Mouse (Mus musculus) liver, embryonic 14.5 days (tissue): ENCODE results near the gene Vav3. TPM values are rescaled to one million over a fixed set of nuclear protein-coding genes. Genes with fewer than 3 reads are reported as not detected.

ENCODE experiments used
- ATAC-seq: fragments of 200-750 bp; cut with Nextera tagmentation; 2 replicates; pipeline ENCODE4 v1.8.0; 2017; ENCODE audit warnings: moderate number of reproducible peaks, mild to moderate bottlenecking, moderate library complexity; ENCODE audit not compliant: insufficient read depth
- DNase-seq, 3 experiments: peaks; one replicate each; pipeline ENCODE4 v3.0.0-alpha.2; 2012 to 2013; ENCODE audit warnings: low read depth in 3 of 3, low spot score in 3 of 3
- H3K27ac ChIP-seq: fragments of 300-500 bp; sonication (generic); 2 replicates; pipeline ENCODE4 v1.5.1; 2014; ENCODE audit warnings: moderate library complexity, mild to moderate bottlenecking, control low read depth, inconsistent platforms
- H3K27me3 ChIP-seq: fragments of 300-500 bp; sonication (generic); 2 replicates; pipeline ENCODE4 v1.6.1; 2014; ENCODE audit warnings: mild to moderate bottlenecking, low read length, moderate library complexity; ENCODE audit not compliant: control insufficient read depth, insufficient read depth
- H3K36me3 ChIP-seq: fragments of 300-500 bp; sonication (generic); replicated peaks from 2 replicates; pipeline ENCODE4 v1.6.1; 2014; ENCODE audit warnings: low read depth; ENCODE audit not compliant: control insufficient read depth, insufficient read depth
- H3K4me1 ChIP-seq, 2 experiments: fragments of 200-500 bp in 1 of 2; fragments of 300-500 bp in 1 of 2; sonication (generic) in 1 of 2; replicated peaks; 2 replicates each; pipeline ENCODE4 v1.6.1; 2012 to 2014; ENCODE audit warnings: antibody characterized with exemption in 1 of 2, inconsistent platforms in 1 of 2, low read length in 1 of 2; ENCODE audit not compliant: control insufficient read depth in 2 of 2, insufficient read depth in 2 of 2
- H3K4me2 ChIP-seq: fragments of 300-500 bp; sonication (generic); 2 replicates; pipeline ENCODE4 v1.6.1; 2014; ENCODE audit warnings: low read depth, mild to moderate bottlenecking, control low read depth, moderate library complexity
- H3K4me3 ChIP-seq, 2 experiments: fragments of 200-500 bp in 1 of 2; fragments of 300-500 bp in 1 of 2; sonication (generic) in 1 of 2; 2 replicates each; pipeline ENCODE4 v1.5.1; 2012 to 2014; ENCODE audit warnings: low read depth in 2 of 2, low read length in 2 of 2, mild to moderate bottlenecking in 2 of 2, control low read depth in 1 of 2, inconsistent platforms in 1 of 2, moderate library complexity in 1 of 2; ENCODE audit not compliant: insufficient read depth in 1 of 2
- H3K9ac ChIP-seq: fragments of 300-500 bp; sonication (generic); replicated peaks from 2 replicates; pipeline ENCODE4 v1.6.1; 2014; ENCODE audit warnings: mild to moderate bottlenecking, control low read depth, moderate library complexity
- H3K9me3 ChIP-seq: fragments of 300-500 bp; sonication (generic); 2 replicates; pipeline ENCODE4 v1.6.1; 2016; ENCODE audit warnings: low read length, mixed read lengths; ENCODE audit not compliant: control insufficient read depth
- CTCF ChIP-seq: IDR thresholded peaks from 2 replicates; pipeline ENCODE4 v1.5.1; 2016; ENCODE audit warnings: antibody characterized with exemption, low read depth, control low read depth
- EP300 ChIP-seq: IDR thresholded peaks from 2 replicates; pipeline ENCODE4 v1.6.1; 2016; ENCODE audit warnings: antibody characterized with exemption, low read depth
- WGBS: fragments of 180-500 bp; shearing (Covaris S2); extraction: QIAGEN DNeasy Blood & Tissue Kit; methylation state at CpG from one replicate; pipeline ENCODE4 v1.1.7; 2014; ENCODE audit not compliant: insufficient replicate concordance; 5-methylcytosine and 5-hydroxymethylcytosine counted together
- polyA plus RNA-seq, 2 experiments: library from polyadenylated mRNA; depleted of rRNA in 1 of 2; stranded (reverse) in 1 of 2; unstranded in 1 of 2; fragments of >200 nt; fragmentation: Nextera tagmentation in 1 of 2; extraction: Ambion mirVana in 1 of 2; gene quantifications; 2 replicates each; pipeline versions ENCODE4 v1.2.1 to v1.2.3; 2012 to 2014

Gene Vav3
- polyA plus RNA-seq, 2 experiments: 1.2 to 2.8 TPM

- H3K27me3 ChIP-seq: no peaks in the 10 kb centered on the region
- WGBS: 40% methylated on average over 8 of the region's 8 CpGs
Observed at GRCm38 (mm10) chr3:109464600-109464999, 124.1 kb downstream of the Vav3 start.

GRCm38 (mm10) chr3:109466541-109466940 lies 126.1 kb downstream of the Vav3 start:
- DNase-seq: no peak

More at GRCm38 (mm10) chr3:109464600-109464999, 124.1 kb downstream of the Vav3 start:
- H3K36me3 ChIP-seq: no peaks in the 10 kb centered on the region
- H3K27ac ChIP-seq: no peak overlapping the region
- DNase-seq (no peak), ATAC-seq (no peak)
- no peak overlapping the region for H3K4me2 ChIP-seq
- no peak for TF ChIP-seq CTCF
- no peak for TF ChIP-seq EP300
- H3K9ac ChIP-seq: no peak overlapping the region
- H3K4me3 ChIP-seq: no peak overlapping the region
- 0 out of 4 replicates have a peak, but pooled peaks cover 0 to 2% of the 10 kb centered on the region in 2 experiments for H3K4me1 ChIP-seq
- H3K9me3 ChIP-seq: no peaks in the 10 kb centered on the region

DNA sequence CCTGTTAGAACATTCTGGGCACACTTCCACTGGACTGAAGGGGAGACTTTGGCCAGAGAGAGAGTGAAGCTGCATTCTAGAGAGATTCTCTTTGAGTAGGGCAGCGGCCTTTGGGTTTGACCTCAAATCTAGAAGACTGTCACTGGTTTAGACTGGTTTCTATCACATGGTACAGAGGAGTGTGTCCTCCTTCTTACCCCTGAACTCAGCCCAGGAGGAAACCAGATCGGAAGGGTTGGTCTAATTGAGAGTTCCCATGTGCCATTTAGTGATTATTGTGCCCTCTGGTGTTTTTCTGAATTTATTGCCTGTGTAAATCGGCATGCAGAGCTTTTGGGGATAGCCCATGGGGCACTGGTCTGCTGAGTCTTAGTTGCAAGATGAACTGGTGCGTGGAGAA lies 126.8 kb downstream of the Vav3 start:
- ATAC-seq (no peak), DNase-seq (no peak)
- Histone ChIP-seq H3K4me1 (0 out of 4 replicates have a peak, but pooled peaks cover 0 to 2% of the 10 kb centered on the region in 2 experiments), H3K27me3 (no peaks in the 10 kb centered on the region), H3K4me3 (no peak overlapping the region), H3K9me3 (no peaks in the 10 kb centered on the region), H3K4me2 (no peak overlapping the region), H3K27ac (no peak overlapping the region), H3K36me3 (no peaks in the 10 kb centered on the region), H3K9ac (no peak overlapping the region)
- 40% methylated on average over 4 of the region's 4 CpGs for WGBS
- 0 out of 2 replicates have a peak, but pooled peaks have one; percentile 11 for TF ChIP-seq CTCF
- TF ChIP-seq EP300: no peak

More at GRCm38 (mm10) chr3:109466541-109466940, 126.1 kb downstream of the Vav3 start:
- Histone ChIP-seq H3K27ac (no peak overlapping the region), H3K4me2 (no peak overlapping the region), H3K4me3 (no peak overlapping the region), H3K9ac (no peak overlapping the region), H3K36me3 (no peaks in the 10 kb centered on the region), H3K4me1 (0 out of 4 replicates have a peak, but pooled peaks cover 0 to 2% of the 10 kb centered on the region in 2 experiments), H3K9me3 (no peaks in the 10 kb centered on the region), H3K27me3 (no peaks in the 10 kb centered on the region)
- TF ChIP-seq EP300: no peak
- TF ChIP-seq CTCF: no peak
- no peak for ATAC-seq

DNA sequence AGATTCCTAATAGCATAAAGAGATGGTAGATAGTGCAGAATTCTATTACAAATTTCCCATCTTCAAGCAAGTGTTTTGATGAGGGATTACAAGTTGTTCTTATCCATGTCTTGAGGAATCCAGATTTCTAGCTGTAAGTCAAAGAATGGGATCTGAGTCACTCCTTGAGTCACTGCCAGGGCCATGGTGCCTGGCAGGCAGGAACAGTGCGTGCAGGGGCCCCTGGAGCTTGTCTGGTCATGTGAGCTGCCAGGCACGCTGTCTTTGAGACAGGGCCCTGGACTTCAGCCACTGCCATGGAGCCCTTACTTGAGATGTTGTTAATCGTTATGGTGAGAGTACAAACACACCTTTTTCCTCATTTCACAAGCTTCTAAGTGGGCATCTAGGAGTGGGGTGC lies 129.0 kb downstream of the Vav3 start:
- no peak overlapping the region for H3K4me2 ChIP-seq
- H3K4me3 ChIP-seq: no peak overlapping the region
- H3K4me1 ChIP-seq: 0 out of 4 replicates have a peak, but pooled peaks cover 0 to 2% of the 10 kb centered on the region in 2 experiments
- H3K27me3 ChIP-seq: no peaks in the 10 kb centered on the region
- H3K9me3 ChIP-seq: no peaks in the 10 kb centered on the region
- WGBS: 51% methylated on average over 3 of the region's 3 CpGs
- no peak overlapping the region for H3K27ac ChIP-seq
- no peak overlapping the region for H3K9ac ChIP-seq
- no peaks in the 10 kb centered on the region for H3K36me3 ChIP-seq
- DNase-seq (no peak), ATAC-seq (no peak)
- TF ChIP-seq CTCF: no peak
- TF ChIP-seq EP300: no peak

- H3K36me3 ChIP-seq: no peaks in the 10 kb centered on the region
- H3K4me2 ChIP-seq: no peak overlapping the region
- 33% methylated on average over 1 of the region's 1 CpGs for WGBS
- ATAC-seq: no peak
- TF ChIP-seq EP300 (no peak), CTCF (no peak)
- H3K27me3 ChIP-seq: no peaks in the 10 kb centered on the region
- H3K4me1 ChIP-seq: 0 out of 4 replicates have a peak, but pooled peaks cover 0 to 2% of the 10 kb centered on the region in 2 experiments
- no peak overlapping the region for H3K4me3 ChIP-seq
- no peak for DNase-seq
- H3K27ac ChIP-seq: no peak overlapping the region
- H3K9me3 ChIP-seq: no peaks in the 10 kb centered on the region
- H3K9ac ChIP-seq: no peak overlapping the region
Observed at GRCm38 (mm10) chr3:109470651-109471255, 130.3 kb downstream of the Vav3 start.
